Mouse (Mus musculus): ENCODE measurements around the gene Agpat1. TPM values are rescaled to one million over a fixed set of nuclear protein-coding genes. Genes with fewer than 3 reads are reported as not detected.
A peak's percentile ranks its signal among the peaks of the same experiment; 100 is the strongest.

Gene Agpat1
- polyA plus RNA-seq (2015; fragmentation: Nextera tagmentation; extraction: Ambion mirVana), result 49.3 and 50.8 TPM in 2 replicates

- H3K9ac ChIP-seq, result peak within 1 kb of the TSS; percentile 67
- WGBS, result 0% methylated on average over 34 of the region's 35 CpGs
- H3K4me3 ChIP-seq (replicated peaks), result peak within 1 kb of the TSS; percentile 80
- H3K4me2 ChIP-seq, result peak within 1 kb of the TSS; percentile 88
- no peaks in the 10 kb centered on the region for H3K9me3 ChIP-seq
- peak within 1 kb of the TSS; percentile 91 for H3K27ac ChIP-seq
- peaks cover 15% of the 10 kb centered on the region for H3K36me3 ChIP-seq
- no peaks in the 10 kb centered on the region for H3K27me3 ChIP-seq (replicated peaks)
- peak; percentile 86 for ATAC-seq (ENCODE audit: insufficient read depth, low FRiP score, low read depth)
- H3K4me1 ChIP-seq, result peaks cover 42% of the 10 kb centered on the region
Observed at GRCm38 (mm10) chr17:34604061-34604508, at the start of gene Agpat1. TSS of gene Agpat1 (plus strand) at chr17:34604262.

GRCm38 (mm10) chr17:34555483-34555882, 48.6 kb upstream of the Agpat1 start:
- Histone ChIP-seq H3K4me2 (no peak overlapping the region), H3K9ac (no peak overlapping the region), H3K4me1 (no peaks in the 10 kb centered on the region), H3K36me3 (no peaks in the 10 kb centered on the region), H3K4me3 (replicated peaks) (no peak overlapping the region), H3K9me3 (no peaks in the 10 kb centered on the region), H3K27me3 (replicated peaks) (no peaks in the 10 kb centered on the region), H3K27ac (no peak overlapping the region)
- WGBS, result 20% methylated on average over 5 of the region's 5 CpGs
- ATAC-seq (ENCODE audit: insufficient read depth, low FRiP score, low read depth), result no peak

GRCm38 (mm10) chr17:34556406-34556805, 47.7 kb upstream of the Agpat1 start:
- Histone ChIP-seq H3K9me3 (no peaks in the 10 kb centered on the region), H3K9ac (no peak overlapping the region), H3K27ac (no peak overlapping the region), H3K4me3 (replicated peaks) (no peak overlapping the region), H3K36me3 (no peaks in the 10 kb centered on the region), H3K4me1 (no peaks in the 10 kb centered on the region), H3K27me3 (replicated peaks) (no peaks in the 10 kb centered on the region), H3K4me2 (no peak overlapping the region)
- WGBS, result 84% methylated on average over 8 of the region's 8 CpGs
- ATAC-seq (ENCODE audit: insufficient read depth, low FRiP score, low read depth), result no peak

DNA sequence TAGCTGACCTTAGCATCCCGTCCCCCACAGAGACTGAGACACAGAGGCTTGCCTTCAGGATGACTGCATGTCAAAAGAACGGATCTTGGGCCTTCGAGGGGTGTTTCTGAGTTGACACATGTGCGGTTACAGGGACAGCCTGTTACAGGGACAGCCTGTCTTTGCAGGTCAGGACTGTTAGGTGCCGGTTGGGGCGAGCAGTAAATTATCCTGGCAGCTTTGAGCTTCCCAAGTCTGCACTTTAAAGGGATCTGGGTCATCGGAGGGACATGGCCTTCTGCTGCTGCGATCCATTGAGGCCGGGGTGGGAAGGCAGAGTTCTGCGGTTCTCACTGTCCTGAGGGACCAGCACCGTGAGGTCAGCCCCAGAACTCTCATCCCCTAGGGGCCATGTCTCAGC, 46.7 kb upstream of the Agpat1 start:
- Histone ChIP-seq H3K9ac (no peak overlapping the region), H3K9me3 (no peaks in the 10 kb centered on the region), H3K4me3 (replicated peaks) (no peak overlapping the region), H3K4me2 (no peak overlapping the region), H3K36me3 (no peaks in the 10 kb centered on the region), H3K27me3 (replicated peaks) (no peaks in the 10 kb centered on the region), H3K4me1 (no peaks in the 10 kb centered on the region), H3K27ac (no peak overlapping the region)
- 67% methylated on average over 11 of the region's 11 CpGs for WGBS
- ATAC-seq (ENCODE audit: insufficient read depth, low FRiP score, low read depth), result no peak

- Histone ChIP-seq H3K4me2 (no peak overlapping the region), H3K4me3 (replicated peaks) (no peak overlapping the region), H3K9ac (no peak overlapping the region), H3K4me1 (peaks cover 2% of the 10 kb centered on the region; the same call in 1 of the 2 replicates), H3K36me3 (no peaks in the 10 kb centered on the region), H3K9me3 (no peaks in the 10 kb centered on the region), H3K27me3 (replicated peaks) (no peaks in the 10 kb centered on the region), H3K27ac (no peak overlapping the region)
- no peak for ATAC-seq (ENCODE audit: insufficient read depth, low FRiP score, low read depth)
- 80% methylated on average over 7 of the region's 7 CpGs for WGBS
Observed at GRCm38 (mm10) chr17:34559116-34559515, 44.9 kb upstream of the Agpat1 start.

GRCm38 (mm10) chr17:34559895-34560294, 44.2 kb upstream of the Agpat1 start:
- H3K36me3 ChIP-seq, result no peaks in the 10 kb centered on the region
- 24% methylated on average over 15 of the region's 15 CpGs for WGBS
- peaks cover 9% of the 10 kb centered on the region; the same call in 1 of the 2 replicates for H3K4me1 ChIP-seq
- no peak overlapping the region for H3K27ac ChIP-seq
- no peak overlapping the region for H3K4me3 ChIP-seq (replicated peaks)
- H3K9me3 ChIP-seq, result no peaks in the 10 kb centered on the region
- H3K27me3 ChIP-seq (replicated peaks), result no peaks in the 10 kb centered on the region
- 0 out of 2 replicates have a peak, but pooled peaks have one; percentile 30 for ATAC-seq (ENCODE audit: insufficient read depth, low FRiP score, low read depth)
- no peak overlapping the region for H3K9ac ChIP-seq
- H3K4me2 ChIP-seq, result no peak overlapping the region

GRCm38 (mm10) chr17:34560438-34560837, 43.6 kb upstream of the Agpat1 start:
- H3K9ac ChIP-seq, result no peak overlapping the region
- H3K9me3 ChIP-seq, result no peaks in the 10 kb centered on the region
- no peaks in the 10 kb centered on the region for H3K36me3 ChIP-seq
- no peaks in the 10 kb centered on the region for H3K27me3 ChIP-seq (replicated peaks)
- H3K4me2 ChIP-seq, result no peak overlapping the region
- WGBS, result 88% methylated on average over 6 of the region's 6 CpGs
- H3K27ac ChIP-seq, result no peak overlapping the region
- no peak for ATAC-seq (ENCODE audit: insufficient read depth, low FRiP score, low read depth)
- H3K4me1 ChIP-seq, result peaks cover 9% of the 10 kb centered on the region; the same call in 1 of the 2 replicates
- H3K4me3 ChIP-seq (replicated peaks), result no peak overlapping the region

GRCm38 (mm10) chr17:34561200-34561599, 42.9 kb upstream of the Agpat1 start:
- peaks cover 9% of the 10 kb centered on the region; the same call in 1 of the 2 replicates for H3K4me1 ChIP-seq
- H3K9ac ChIP-seq, result no peak overlapping the region
- WGBS, result 54% methylated on average over 8 of the region's 8 CpGs
- no peak overlapping the region for H3K4me2 ChIP-seq
- no peak overlapping the region for H3K4me3 ChIP-seq (replicated peaks)
- no peaks in the 10 kb centered on the region for H3K27me3 ChIP-seq (replicated peaks)
- no peaks in the 10 kb centered on the region for H3K9me3 ChIP-seq
- no peak for ATAC-seq (ENCODE audit: insufficient read depth, low FRiP score, low read depth)
- H3K36me3 ChIP-seq, result no peaks in the 10 kb centered on the region
- H3K27ac ChIP-seq, result peak overlapping the region; percentile 62; the same call in 1 of the 2 replicates

DNA sequence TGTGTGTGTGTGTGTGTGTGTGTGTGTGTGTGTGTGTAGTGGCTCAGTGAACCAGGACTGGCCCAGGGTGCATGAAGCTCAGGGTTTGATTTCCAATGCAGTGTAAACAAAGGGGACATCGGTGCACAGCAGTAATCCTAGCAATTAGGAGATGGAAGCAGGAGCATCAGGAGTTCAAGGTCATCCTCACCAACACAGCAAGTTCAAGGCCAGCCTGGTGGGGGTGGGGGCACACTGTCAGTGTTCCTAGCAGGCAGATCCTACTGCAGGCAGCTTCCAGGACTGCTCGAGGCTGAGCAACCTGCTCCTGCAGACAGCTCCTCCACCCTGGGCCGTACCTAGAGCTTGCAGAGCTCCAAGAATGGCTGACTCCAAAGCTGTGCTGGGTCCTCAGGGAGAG, 41.5 kb upstream of the Agpat1 start:
- peaks cover 9% of the 10 kb centered on the region; the same call in 1 of the 2 replicates for H3K4me1 ChIP-seq
- no peaks in the 10 kb centered on the region for H3K9me3 ChIP-seq
- no peaks in the 10 kb centered on the region for H3K36me3 ChIP-seq
- no peaks in the 10 kb centered on the region for H3K27me3 ChIP-seq (replicated peaks)
- H3K4me3 ChIP-seq (replicated peaks), result no peak overlapping the region
- H3K27ac ChIP-seq, result no peak overlapping the region
- no peak for ATAC-seq (ENCODE audit: insufficient read depth, low FRiP score, low read depth)
- H3K9ac ChIP-seq, result no peak overlapping the region
- no peak overlapping the region for H3K4me2 ChIP-seq
- 50% methylated on average over 3 of the region's 3 CpGs for WGBS

DNA sequence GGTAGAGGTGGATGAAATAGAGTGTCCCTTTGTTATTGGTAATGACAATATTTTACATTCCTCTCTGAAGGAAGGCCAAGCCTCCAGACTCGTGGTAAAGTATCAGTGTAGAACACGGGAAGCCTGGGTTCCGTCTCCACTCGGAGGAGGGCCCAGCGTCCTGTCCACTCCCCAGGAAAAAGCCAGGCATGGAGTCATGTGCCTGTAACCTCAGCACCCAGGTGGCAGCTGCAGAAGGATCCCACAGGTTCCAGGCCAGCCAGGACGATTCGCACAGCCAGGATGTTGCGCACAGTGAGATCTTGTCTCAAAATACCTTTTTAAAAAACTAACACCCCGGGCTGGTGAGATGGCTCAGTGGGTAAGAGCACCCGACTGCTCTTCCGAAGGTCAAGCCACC, 40.7 kb upstream of the Agpat1 start:
- no peaks in the 10 kb centered on the region for H3K36me3 ChIP-seq
- no peak overlapping the region for H3K9ac ChIP-seq
- WGBS, result 70% methylated on average over 11 of the region's 11 CpGs
- H3K4me2 ChIP-seq, result no peak overlapping the region
- no peaks in the 10 kb centered on the region for H3K9me3 ChIP-seq
- peaks cover 9% of the 10 kb centered on the region; the same call in 1 of the 2 replicates for H3K4me1 ChIP-seq
- H3K27me3 ChIP-seq (replicated peaks), result no peaks in the 10 kb centered on the region
- no peak for ATAC-seq (ENCODE audit: insufficient read depth, low FRiP score, low read depth)
- no peak overlapping the region for H3K4me3 ChIP-seq (replicated peaks)
- peak overlapping the region; percentile 11; the same call in 1 of the 2 replicates for H3K27ac ChIP-seq

DNA sequence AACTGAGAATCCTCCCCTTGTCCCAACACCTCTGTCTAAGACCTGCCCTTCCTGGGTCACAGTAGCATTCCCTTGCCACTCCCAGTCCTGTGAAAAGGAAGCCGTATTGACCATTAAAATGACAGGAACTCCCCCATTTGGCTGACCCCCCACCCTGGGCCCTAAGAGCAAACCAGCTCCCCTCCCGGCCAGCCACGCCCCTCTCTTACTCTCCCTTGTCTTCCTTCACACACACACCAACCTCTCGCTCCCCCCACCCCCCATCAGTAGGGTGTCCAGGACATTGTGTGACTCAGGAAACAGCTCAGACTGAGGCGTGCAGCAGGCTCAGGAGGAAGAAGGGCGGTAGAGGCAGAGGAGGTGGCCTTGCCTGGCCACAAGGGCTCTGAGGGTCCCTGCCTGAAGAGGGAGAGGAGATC, 40.0 kb upstream of the Agpat1 start, which contains the start of gene Notch4:
Notch4 (plus strand) TSS at position 266 of the 419 bp plus-strand sequence.
- peak within 1 kb of the TSS; percentile 63 for H3K27ac ChIP-seq
- peaks cover 9% of the 10 kb centered on the region; the same call in 1 of the 2 replicates for H3K4me1 ChIP-seq
- no peak within 1 kb of the TSS for H3K9ac ChIP-seq
- 14% methylated on average over 6 of the region's 6 CpGs for WGBS
- peak within 1 kb of the TSS; percentile 34 for H3K4me2 ChIP-seq
- no peaks in the 10 kb centered on the region for H3K27me3 ChIP-seq (replicated peaks)
- H3K4me3 ChIP-seq (replicated peaks), result peak within 1 kb of the TSS; percentile 12; the same call in 1 of the 2 replicates
- no peaks in the 10 kb centered on the region for H3K9me3 ChIP-seq
- no peaks in the 10 kb centered on the region for H3K36me3 ChIP-seq
- peak; percentile 20; the same call in 1 of the 2 replicates for ATAC-seq (ENCODE audit: insufficient read depth, low FRiP score, low read depth)

GRCm38 (mm10) chr17:34564796-34565195, 39.3 kb upstream of the Agpat1 start:
- no peak overlapping the region for H3K9ac ChIP-seq
- H3K9me3 ChIP-seq, result no peaks in the 10 kb centered on the region
- H3K27ac ChIP-seq, result peak overlapping the region; percentile 63
- 54% methylated on average over 3 of the region's 3 CpGs for WGBS
- H3K4me2 ChIP-seq, result peak overlapping the region; percentile 34
- peaks cover 9% of the 10 kb centered on the region; the same call in 1 of the 2 replicates for H3K4me1 ChIP-seq
- no peaks in the 10 kb centered on the region for H3K36me3 ChIP-seq
- no peak for ATAC-seq (ENCODE audit: insufficient read depth, low FRiP score, low read depth)
- no peaks in the 10 kb centered on the region for H3K27me3 ChIP-seq (replicated peaks)
- 0 out of 2 replicates have a peak overlapping the region, but pooled peaks have one; percentile 12 for H3K4me3 ChIP-seq (replicated peaks)
